Mouse (Mus musculus) embryonic facial prominence, embryonic 13.5 days (tissue): Measurements from ENCODE around the gene Aldh2. TPM values are rescaled to one million over a fixed set of nuclear protein-coding genes. Genes with fewer than 3 reads are reported as not detected.
"Not testable (repeated sequence)": the region's sequence is repeated elsewhere in the genome, so short reads cannot be mapped to it uniquely, and the experiment has no call there.

Experiments used
- ATAC-seq: fragments of 200-750 bp; cut with Nextera tagmentation; 2 replicates; pipeline ENCODE4 v1.8.0; 2017; ENCODE audit warnings: low read depth; ENCODE audit not compliant: insufficient number of reproducible peaks, insufficient read depth, low FRiP score, low TSS enrichment
- H3K27ac ChIP-seq: fragments of 300-500 bp; sonication (generic); 2 replicates; pipeline ENCODE4 v1.5.1; 2015; ENCODE audit warnings: moderate library complexity, mild to moderate bottlenecking, inconsistent platforms
- H3K27me3 ChIP-seq: fragments of 300-500 bp; sonication (generic); 2 replicates; pipeline ENCODE4 v1.6.1; 2015; ENCODE audit warnings: mild to moderate bottlenecking, inconsistent platforms
- H3K36me3 ChIP-seq: fragments of 300-500 bp; sonication (generic); 2 replicates; pipeline ENCODE4 v1.6.1; 2015; ENCODE audit warnings: mild to moderate bottlenecking, inconsistent platforms
- H3K4me1 ChIP-seq: fragments of 300-500 bp; sonication (generic); 2 replicates; pipeline ENCODE4 v1.6.1; 2015; ENCODE audit warnings: inconsistent platforms
- H3K4me2 ChIP-seq: fragments of 300-500 bp; sonication (generic); 2 replicates; pipeline ENCODE4 v1.6.1; 2015; ENCODE audit warnings: moderate library complexity, mild to moderate bottlenecking, inconsistent platforms
- H3K4me3 ChIP-seq: fragments of 300-500 bp; sonication (generic); 2 replicates; pipeline ENCODE4 v1.5.1; 2015; ENCODE audit warnings: mild to moderate bottlenecking, inconsistent platforms
- H3K9ac ChIP-seq: fragments of 300-500 bp; sonication (generic); 2 replicates; pipeline ENCODE4 v1.6.1; 2015; ENCODE audit warnings: mild to moderate bottlenecking, inconsistent platforms
- H3K9me3 ChIP-seq: fragments of 300-500 bp; sonication (generic); 2 replicates; pipeline ENCODE4 v1.6.1; 2016; ENCODE audit warnings: inconsistent platforms
- WGBS: fragments of 180-500 bp; shearing (Covaris S2); methylation state at CpG from one replicate; pipeline ENCODE4 v1.1.7; 2015; ENCODE audit warnings: mixed read lengths; 5-methylcytosine and 5-hydroxymethylcytosine counted together
- polyA plus RNA-seq: library from polyadenylated mRNA; unstranded; fragments of >200 nt; fragmentation: Nextera tagmentation; extraction: Ambion mirVana; gene quantifications from 2 replicates; pipeline ENCODE4 v1.2.1, GENCODE M21; 2015

The Aldh2 gene
- polyA plus RNA-seq, 1 experiment from 2014 or later: 259 TPM

- Histone ChIP-seq H3K4me2 (no peak overlapping the region), H3K36me3 (no peaks in the 10 kb centered on the region), H3K4me3 (no peak overlapping the region), H3K27me3 (no peaks in the 10 kb centered on the region), H3K27ac (no peak overlapping the region), H3K4me1 (no peaks in the 10 kb centered on the region), H3K9ac (no peak overlapping the region), H3K9me3 (no peaks in the 10 kb centered on the region)
- ATAC-seq: no peak
- WGBS: 84% methylated on average over 6 of the region's 6 CpGs
Measured at GRCm38 (mm10) chr5:121612036-121612435, 18.4 kb upstream of the Aldh2 start.

DNA sequence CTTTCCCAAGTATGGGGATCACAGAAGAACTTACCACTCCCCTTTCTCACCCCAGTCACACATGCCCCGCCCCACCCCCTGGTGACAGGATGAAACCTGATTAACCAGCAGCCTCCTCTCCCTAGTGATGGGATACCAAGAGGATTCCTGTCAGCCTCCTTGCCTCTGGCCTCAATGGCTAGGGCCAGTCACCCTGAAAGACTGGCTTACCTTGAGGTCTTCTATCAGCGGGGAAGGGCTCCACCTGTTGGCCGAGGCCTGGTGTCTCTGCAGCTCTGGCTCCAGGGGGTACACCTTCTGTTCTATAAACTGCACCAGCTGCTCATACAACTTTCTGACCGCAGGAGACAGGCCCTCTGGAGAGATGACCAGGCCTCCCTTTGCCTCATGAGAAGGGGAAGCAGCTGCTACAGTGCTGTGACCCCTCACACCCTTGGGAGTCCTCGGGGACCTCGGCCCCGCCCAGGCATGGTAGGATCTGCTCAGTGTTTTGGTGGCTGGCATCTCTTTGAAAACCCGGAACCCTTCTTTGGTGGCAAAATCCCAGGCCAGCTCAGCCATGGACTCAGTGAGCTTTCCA, 16.0 kb upstream of the Aldh2 start:
- H3K27ac ChIP-seq, H3K36me3 ChIP-seq, H3K4me2 ChIP-seq, ATAC-seq, H3K9ac ChIP-seq, H3K4me1 ChIP-seq, H3K27me3 ChIP-seq, H3K4me3 ChIP-seq, H3K9me3 ChIP-seq: not testable (repeated sequence)
- WGBS: 56% methylated on average over 8 of the region's 8 CpGs

DNA sequence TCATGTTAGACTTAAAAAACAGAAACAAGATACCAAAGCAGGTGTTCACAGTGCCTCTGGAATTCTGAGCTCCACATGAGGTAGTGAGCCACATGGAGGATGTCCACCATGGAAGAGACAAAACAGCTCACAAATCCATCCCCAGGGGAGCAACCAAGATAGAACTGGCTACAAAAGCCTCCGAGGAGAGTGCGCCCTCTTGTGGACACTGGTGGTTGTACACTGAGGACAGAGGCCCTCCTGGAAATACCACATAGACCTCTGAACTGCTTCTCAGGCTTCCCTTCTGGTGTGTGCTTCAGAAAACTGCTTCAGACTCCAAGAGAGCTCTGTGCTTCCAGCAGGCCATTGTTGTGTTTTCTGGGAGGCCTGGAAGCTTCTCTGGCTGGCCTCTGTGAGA, 12.5 kb upstream of the Aldh2 start:
- Histone ChIP-seq H3K4me2 (no peak overlapping the region), H3K36me3 (no peaks in the 10 kb centered on the region), H3K27me3 (no peaks in the 10 kb centered on the region), H3K4me3 (no peak overlapping the region), H3K4me1 (0 out of 2 replicates have a peak, but pooled peaks cover 6% of the 10 kb centered on the region), H3K9ac (no peak overlapping the region), H3K27ac (no peak overlapping the region), H3K9me3 (no peaks in the 10 kb centered on the region)
- 0% methylated on average over 2 of the region's 2 CpGs for WGBS
- ATAC-seq: no peak

DNA sequence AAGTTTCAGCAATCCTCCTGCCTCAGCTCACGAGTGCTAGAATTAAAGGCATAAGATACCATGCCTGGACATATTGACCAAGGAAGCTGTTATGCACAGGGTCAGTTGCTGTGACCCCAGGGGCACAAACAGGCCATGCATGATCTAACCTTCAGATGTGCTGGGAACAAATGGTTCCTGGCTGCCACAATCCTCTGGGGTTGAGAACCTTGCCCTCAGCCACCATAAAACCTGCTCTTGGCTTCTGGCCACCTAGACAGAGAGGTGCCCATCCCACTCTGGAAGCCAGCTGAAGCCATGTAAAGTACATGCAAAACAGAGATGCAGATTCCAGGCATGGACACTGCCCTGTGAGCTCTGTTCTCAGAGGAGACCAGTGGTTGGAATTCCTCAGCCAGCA, 10.2 kb upstream of the Aldh2 start:
- not testable (repeated sequence) for H3K4me1 ChIP-seq, H3K9ac ChIP-seq, H3K4me2 ChIP-seq, H3K9me3 ChIP-seq, H3K4me3 ChIP-seq, H3K36me3 ChIP-seq, ATAC-seq, H3K27me3 ChIP-seq, H3K27ac ChIP-seq
- 80% methylated on average over 1 of the region's 1 CpGs for WGBS

DNA sequence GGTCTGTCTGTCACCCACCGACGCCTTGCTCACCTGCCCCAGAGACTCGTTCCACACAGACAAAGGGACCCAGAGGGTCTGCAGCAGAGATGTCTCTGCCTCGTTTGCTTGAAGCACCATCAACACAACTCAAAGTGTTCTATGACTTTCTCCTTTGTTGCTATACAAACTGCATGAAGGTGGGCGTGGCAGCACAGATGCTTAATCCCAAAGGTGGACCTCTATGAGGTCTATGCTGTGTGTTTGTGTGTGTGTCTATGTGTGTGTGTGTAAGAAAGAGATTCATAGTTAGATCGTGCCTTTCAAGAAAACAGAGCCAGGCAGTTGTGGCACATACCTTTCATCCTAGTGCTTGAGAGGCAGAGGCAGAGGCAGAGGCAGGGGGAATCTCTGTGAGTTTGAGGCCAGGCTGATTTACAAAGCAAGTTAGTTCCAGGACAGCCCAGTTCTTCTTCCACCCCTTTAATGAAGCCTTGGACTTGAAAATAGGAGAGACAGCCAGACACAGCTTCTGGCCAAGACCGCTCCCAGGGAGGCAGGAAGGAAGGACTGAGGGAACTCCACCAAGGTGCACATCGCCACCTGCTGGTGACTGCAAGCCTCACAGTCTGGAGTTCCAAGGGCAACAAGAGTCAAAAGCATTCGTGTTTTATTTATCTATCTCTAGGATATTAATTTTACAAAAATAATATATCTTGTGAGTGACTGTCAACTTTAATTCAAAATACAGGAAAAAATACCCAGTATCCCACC, 8.1 kb upstream of the Aldh2 start:
- Histone ChIP-seq H3K4me3 (no peak overlapping the region), H3K9me3 (no peaks in the 10 kb centered on the region), H3K4me1 (peaks cover 6% of the 10 kb centered on the region; the same call in 1 of the 2 replicates), H3K4me2 (no peak overlapping the region; the same call in 1 of the 2 replicates), H3K9ac (no peak overlapping the region), H3K27ac (no peak overlapping the region), H3K36me3 (no peaks in the 10 kb centered on the region), H3K27me3 (no peaks in the 10 kb centered on the region)
- 31% methylated on average over 9 of the region's 9 CpGs for WGBS
- no peak for ATAC-seq

GRCm38 (mm10) chr5:121598871-121599610, 5.4 kb upstream of the Aldh2 start:
- H3K36me3 ChIP-seq: no peaks in the 10 kb centered on the region
- ATAC-seq: no peak
- H3K4me3 ChIP-seq: no peak overlapping the region
- WGBS: 50% methylated on average over 13 of the region's 13 CpGs
- no peaks in the 10 kb centered on the region for H3K9me3 ChIP-seq
- no peaks in the 10 kb centered on the region for H3K27me3 ChIP-seq
- no peak overlapping the region for H3K27ac ChIP-seq
- peaks cover 10% of the 10 kb centered on the region for H3K4me1 ChIP-seq
- H3K9ac ChIP-seq: peak overlapping the region; percentile 16; the same call in 1 of the 2 replicates
- no peak overlapping the region for H3K4me2 ChIP-seq

- no peak overlapping the region for H3K4me2 ChIP-seq
- H3K9ac ChIP-seq: no peak overlapping the region; the same call in 1 of the 2 replicates
- H3K4me3 ChIP-seq: no peak overlapping the region
- no peaks in the 10 kb centered on the region for H3K27me3 ChIP-seq
- H3K9me3 ChIP-seq: no peaks in the 10 kb centered on the region
- ATAC-seq: no peak
- H3K27ac ChIP-seq: no peak overlapping the region
- no peaks in the 10 kb centered on the region for H3K36me3 ChIP-seq
- H3K4me1 ChIP-seq: peaks cover 13% of the 10 kb centered on the region
- 77% methylated on average over 7 of the region's 7 CpGs for WGBS
Measured at GRCm38 (mm10) chr5:121597991-121598537, 4.4 kb upstream of the Aldh2 start.

DNA sequence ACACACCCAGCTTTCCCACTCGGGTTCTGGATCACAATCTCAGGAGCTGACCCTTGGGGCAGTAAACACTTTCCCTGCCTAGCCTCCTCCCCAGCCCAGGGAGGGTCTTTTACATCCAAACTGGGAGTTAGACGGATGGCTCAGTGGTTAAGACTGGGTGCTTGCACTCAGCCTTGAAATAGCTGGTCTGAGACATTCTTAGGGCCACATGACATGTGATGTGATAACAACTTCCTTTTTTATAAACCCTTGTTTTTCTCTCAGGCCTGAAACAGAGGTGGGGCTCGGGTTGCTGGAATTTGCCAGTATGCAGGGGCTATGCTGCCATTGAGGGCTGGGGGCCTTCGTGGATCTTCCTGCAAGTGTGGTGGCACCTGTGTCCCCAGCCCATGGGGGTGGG, 3.7 kb upstream of the Aldh2 start:
- no peak for ATAC-seq

GRCm38 (mm10) chr5:121596226-121596625, 2.6 kb upstream of the Aldh2 start:
- 80% methylated on average over 6 of the region's 6 CpGs for WGBS
- Histone ChIP-seq H3K27me3 (no peaks in the 10 kb centered on the region), H3K4me3 (no peak overlapping the region), H3K4me2 (no peak overlapping the region), H3K27ac (no peak overlapping the region), H3K36me3 (no peaks in the 10 kb centered on the region), H3K9me3 (no peaks in the 10 kb centered on the region), H3K4me1 (peaks cover 25% of the 10 kb centered on the region), H3K9ac (no peak overlapping the region)
- no peak for ATAC-seq

More for the DNA sequence above, 3.7 kb upstream of the Aldh2 start:
- H3K36me3 ChIP-seq: no peaks in the 10 kb centered on the region
- H3K27ac ChIP-seq: no peak overlapping the region
- peaks cover 20% of the 10 kb centered on the region for H3K4me1 ChIP-seq
- H3K4me2 ChIP-seq: no peak overlapping the region
- H3K9me3 ChIP-seq: no peaks in the 10 kb centered on the region
- no peak overlapping the region for H3K4me3 ChIP-seq
- 68% methylated on average over 4 of the region's 4 CpGs for WGBS
- no peak overlapping the region for H3K9ac ChIP-seq
- H3K27me3 ChIP-seq: no peaks in the 10 kb centered on the region

DNA sequence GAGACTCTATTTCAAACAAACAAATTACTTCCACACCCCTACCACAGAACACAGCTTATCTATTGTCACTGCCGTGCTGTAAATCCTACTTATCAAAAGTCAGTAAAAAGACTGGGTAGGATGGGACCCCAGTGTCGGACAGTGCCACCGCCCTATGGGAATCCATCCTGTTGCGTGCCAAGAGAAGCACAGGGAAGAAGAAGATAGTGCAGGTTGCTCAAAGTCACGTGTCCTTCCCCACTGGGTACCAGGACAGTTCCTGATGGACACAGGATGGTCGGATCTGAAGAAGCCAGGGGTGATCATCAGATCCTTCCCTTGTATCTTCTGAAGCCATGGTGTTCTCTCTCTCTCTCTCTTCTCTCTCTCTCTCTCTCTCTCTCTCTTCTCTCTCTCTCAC, 2.1 kb upstream of the Aldh2 start:
- Histone ChIP-seq H3K27ac (no peak overlapping the region), H3K36me3 (no peaks in the 10 kb centered on the region), H3K27me3 (no peaks in the 10 kb centered on the region), H3K4me2 (no peak overlapping the region), H3K4me3 (no peak overlapping the region), H3K4me1 (peaks cover 26% of the 10 kb centered on the region), H3K9ac (no peak overlapping the region), H3K9me3 (no peaks in the 10 kb centered on the region)
- no peak for ATAC-seq
- WGBS: 82% methylated on average over 6 of the region's 6 CpGs

DNA sequence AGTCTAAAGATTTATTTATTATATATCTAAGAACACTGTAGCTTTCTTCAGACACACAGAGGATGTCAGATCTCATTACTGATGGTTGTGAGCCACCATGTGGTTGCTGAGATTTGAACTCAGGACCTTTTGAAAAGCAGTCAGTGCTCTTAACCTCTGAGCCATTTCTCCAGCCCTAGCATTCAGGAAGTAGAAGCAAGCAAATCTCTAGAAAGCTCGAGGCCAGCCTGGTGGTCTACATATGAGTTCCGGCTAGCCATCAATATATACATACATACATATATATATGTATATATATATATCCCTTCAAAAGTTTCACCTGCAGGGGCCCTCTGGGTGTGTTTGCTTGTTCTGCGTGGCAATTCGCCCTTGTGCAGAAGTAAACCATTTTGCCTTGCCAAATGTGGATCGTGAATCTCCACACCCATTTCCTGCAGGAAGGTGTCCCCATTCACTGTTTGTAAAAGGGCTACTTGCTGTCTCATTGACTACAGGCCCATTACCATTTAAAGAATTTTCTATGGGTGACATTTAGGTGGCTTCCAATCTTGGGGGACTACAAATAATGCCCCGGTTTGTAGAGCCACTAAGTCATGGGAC, 1.2 kb upstream of the Aldh2 start:
- WGBS: 81% methylated on average over 6 of the region's 6 CpGs
- H3K27me3 ChIP-seq: no peaks in the 10 kb centered on the region
- no peak overlapping the region for H3K4me3 ChIP-seq
- no peaks in the 10 kb centered on the region for H3K9me3 ChIP-seq
- H3K4me2 ChIP-seq: peak overlapping the region; percentile 75
- no peak for ATAC-seq
- 0 out of 2 replicates have a peak, but pooled peaks cover 6% of the 10 kb centered on the region for H3K36me3 ChIP-seq
- no peak overlapping the region for H3K9ac ChIP-seq
- H3K27ac ChIP-seq: peak overlapping the region; percentile 89
- H3K4me1 ChIP-seq: peaks cover 26% of the 10 kb centered on the region
